Mouse (Mus musculus) T-helper 1 cell (primary cell): Measurements from ENCODE around the gene Ftl1-ps1.

ENCODE experiments used
- in situ Hi-C: fragments of 300-600 bp; cut with MboI, MseI; formaldehyde crosslinking; loops from one replicate; pipeline ENCODE4 v1.15.1; 2025; ENCODE audit warnings: high pct_unique_total_duplicates

Gene Ftl1-ps1

GRCm38 (mm10) chr13:74399298-74399839 lies at the start of gene Ftl1-ps1:
Gene Ftl1-ps1, plus strand, starts transcription at chr13:74399694.
- in situ Hi-C loops, result no loop called here

- in situ Hi-C loops, result loop anchor here (5.0 kb wide), 1 partner anchor 172 kb away; no protein-coding TSS in a partner anchor
These were observed 49.0 kb upstream of the Ftl1-ps1 start for GRCm38 (mm10) chr13:74350435-74350906.

GRCm38 (mm10) chr13:74356491-74356890 lies 43.0 kb upstream of the Ftl1-ps1 start:
- in situ Hi-C loops, result no loop called here

- in situ Hi-C loops, result no loop called here
These were observed 37.3 kb upstream of the Ftl1-ps1 start for GRCm38 (mm10) chr13:74362218-74362617.

- in situ Hi-C loops, result no loop called here
These were observed 36.2 kb upstream of the Ftl1-ps1 start for GRCm38 (mm10) chr13:74363176-74363858.

- in situ Hi-C loops, result no loop called here
These were observed 35.6 kb upstream of the Ftl1-ps1 start, which contains the start of gene Lrrc14b for GRCm38 (mm10) chr13:74363859-74364235. Gene Lrrc14b, minus strand, starts transcription at chr13:74364005.

GRCm38 (mm10) chr13:74381533-74382276 lies 17.8 kb upstream of the Ftl1-ps1 start:
- in situ Hi-C loops, result no loop called here

GRCm38 (mm10) chr13:74382289-74382688 lies 17.2 kb upstream of the Ftl1-ps1 start:
- in situ Hi-C loops, result no loop called here

- in situ Hi-C loops, result no loop called here
These were observed 9.8 kb upstream of the Ftl1-ps1 start for GRCm38 (mm10) chr13:74389730-74390129.

GRCm38 (mm10) chr13:74390371-74390990 lies 9.0 kb upstream of the Ftl1-ps1 start, which contains the start of gene Zfp72:
Gene Zfp72, minus strand, starts transcription at chr13:74390836.
- in situ Hi-C loops, result no loop called here

GRCm38 (mm10) chr13:74391156-74391555 lies 8.3 kb upstream of the Ftl1-ps1 start:
- in situ Hi-C loops, result no loop called here

GRCm38 (mm10) chr13:74439895-74440294 lies 40.4 kb downstream of the Ftl1-ps1 start:
- in situ Hi-C loops, result no loop called here
